In the genomic region with DNA sequence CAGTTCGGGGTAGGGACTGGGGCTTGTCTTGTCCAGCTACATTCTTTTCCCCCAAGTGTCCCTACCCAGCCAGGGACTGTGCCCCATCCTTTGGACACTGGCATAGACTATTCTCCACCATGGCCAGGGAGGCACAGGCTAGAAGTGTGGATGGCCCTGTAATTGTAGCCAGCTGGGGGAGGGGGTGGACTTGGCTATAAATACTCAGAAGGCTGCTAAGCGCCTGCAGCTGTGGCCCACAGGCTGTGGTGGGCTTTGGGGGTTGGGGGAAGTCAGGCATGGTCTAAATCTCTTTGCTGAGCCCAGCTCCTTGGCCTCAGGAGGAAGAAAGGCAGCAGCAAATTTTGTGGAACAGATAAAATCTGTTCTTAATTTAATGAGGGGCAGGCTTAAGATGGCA, we compare ENCODE assay signal across 9 mouse cellular contexts. TPM values are rescaled to one million over a fixed set of nuclear protein-coding genes. Genes with fewer than 3 reads are reported as not detected.
DNase-seq lines count a peak whose midpoint lies in the region; ATAC-seq and TF ChIP-seq lines count a peak whose summit lies in the region.
"Had no signal": no experiment of that assay in that cellular context is flagged by ENCODE, and none has a peak within 500 bp of the region (broad histone marks: within the 10 kb centered on the region; RNA-seq: fewer than 3 reads in every experiment).

No protein-coding gene starts in this region.

- no peak overlapping the region for H3K4me3 ChIP-seq in kidney, embryonic 14.5 days (ENCODE audit: low read length)
- peak overlapping the region; percentile 28; the same call in 1 of the 2 replicates for H3K4me3 ChIP-seq in embryonic facial prominence, embryonic 10.5 days
- H3K4me3 ChIP-seq in embryonic facial prominence, embryonic 15.5 days (replicated peaks), result no peak overlapping the region
- no peak overlapping the region for H3K4me3 ChIP-seq in myocyte

- ATAC-seq in kidney, embryonic 14.5 days (ENCODE audit: low FRiP score, low TSS enrichment), result no peak
- ATAC-seq in embryonic facial prominence, embryonic 15.5 days (ENCODE audit: insufficient number of reproducible peaks, low FRiP score, low TSS enrichment, low read depth), result no peak
- ATAC-seq: activated CD4-positive, CD25-positive, alpha-beta regulatory T cell, adult 4 months had no signal

- peak overlapping the region; percentile 15 for H3K4me2 ChIP-seq in kidney, embryonic 14.5 days (replicated peaks; ENCODE audit: low read depth, low read length)
- H3K4me2 ChIP-seq in embryonic facial prominence, embryonic 15.5 days (replicated peaks), result no peak overlapping the region
- H3K4me2 ChIP-seq in myocyte (ENCODE audit: low read depth), result peak overlapping the region; percentile 53

- TF ChIP-seq POLR2A in myocyte (IDR thresholded peaks at IDR 0.05; ENCODE audit: insufficient read length, low read depth), result no peak

- DNase-seq in kidney, adult 9 months, result no peak
- peak; percentile 77 for DNase-seq in embryonic facial prominence, embryonic 10.5 days (ENCODE audit: low spot score)
- DNase-seq in ovary, postnatal 14 days (ENCODE audit: low spot score), result no peak
- DNase-seq in gastrocnemius, postnatal 25 days, result no peak
- DNase-seq: heart, postnatal 14 days had no signal

- no peaks in the 10 kb centered on the region for H3K36me3 ChIP-seq in kidney, embryonic 14.5 days (ENCODE audit: control insufficient read depth, insufficient read depth, low read length)
- H3K36me3 ChIP-seq in embryonic facial prominence, embryonic 10.5 days (replicated peaks), result peaks cover 16% of the 10 kb centered on the region
- H3K36me3 ChIP-seq in embryonic facial prominence, embryonic 15.5 days, result no peaks in the 10 kb centered on the region
- no peaks in the 10 kb centered on the region for H3K36me3 ChIP-seq in myocyte (ENCODE audit: control insufficient read depth, insufficient read depth)

- H3K9ac ChIP-seq in kidney, embryonic 14.5 days (ENCODE audit: low read depth, low read length), result no peak overlapping the region
- no peak overlapping the region for H3K9ac ChIP-seq in embryonic facial prominence, embryonic 15.5 days

- peaks cover 42% of the 10 kb centered on the region for H3K4me1 ChIP-seq in kidney, embryonic 14.5 days (ENCODE audit: control insufficient read depth, insufficient read depth, low read length)
- peaks cover 92% of the 10 kb centered on the region for H3K4me1 ChIP-seq in embryonic facial prominence, embryonic 10.5 days
- peaks cover 76% of the 10 kb centered on the region for H3K4me1 ChIP-seq in embryonic facial prominence, embryonic 15.5 days

- peak overlapping the region; percentile 80 for H3K27ac ChIP-seq in kidney, embryonic 14.5 days (ENCODE audit: low read depth, low read length)
- peak overlapping the region; percentile 60 for H3K27ac ChIP-seq in embryonic facial prominence, embryonic 10.5 days (replicated peaks)
- peak overlapping the region; percentile 58 for H3K27ac ChIP-seq in embryonic facial prominence, embryonic 15.5 days (replicated peaks)

- H3K9me3 ChIP-seq in kidney, embryonic 14.5 days (ENCODE audit: control insufficient read depth, low read length), result no peaks in the 10 kb centered on the region
- H3K9me3 ChIP-seq in embryonic facial prominence, embryonic 10.5 days, result peaks cover 7% of the 10 kb centered on the region; the same call in 1 of the 2 replicates
- H3K9me3 ChIP-seq in embryonic facial prominence, embryonic 15.5 days (replicated peaks), result no peaks in the 10 kb centered on the region

- 31% methylated on average over 2 of the region's 2 CpGs for WGBS in kidney, embryonic 14.5 days
- WGBS in embryonic facial prominence, embryonic 10.5 days, result 61% methylated on average over 2 of the region's 2 CpGs
- WGBS in embryonic facial prominence, embryonic 15.5 days, result 43% methylated on average over 2 of the region's 2 CpGs

- H3K27me3 ChIP-seq in kidney, embryonic 14.5 days (ENCODE audit: control insufficient read depth, insufficient read depth, low read length), result no peaks in the 10 kb centered on the region
- peaks cover 48% of the 10 kb centered on the region for H3K27me3 ChIP-seq in embryonic facial prominence, embryonic 10.5 days (replicated peaks; ENCODE audit: low read depth, poor library complexity, severe bottlenecking)
- H3K27me3 ChIP-seq in embryonic facial prominence, embryonic 15.5 days, result peaks cover 5% of the 10 kb centered on the region; the same call in 1 of the 2 replicates
- peaks cover 29% of the 10 kb centered on the region for H3K27me3 ChIP-seq in myocyte (ENCODE audit: control insufficient read depth, insufficient read depth, insufficient read length)

- H3K79me2 ChIP-seq in myocyte (ENCODE audit: control insufficient read depth, insufficient read depth), result no peaks in the 10 kb centered on the region

- H3ac ChIP-seq in myocyte (ENCODE audit: control insufficient read depth, insufficient read length), result no peak overlapping the region

TF ChIP-seq in myocyte, 11 proteins besides CTCF, POLR2A, EP300 and RAD21:
- TF ChIP-seq E2F4 (IDR thresholded peaks at IDR 0.05; ENCODE audit: insufficient read depth) (no peak), POLR2AphosphoS2 (IDR thresholded peaks at IDR 0.05; ENCODE audit: insufficient read length, low read depth) (no peak), MYOD1 (IDR thresholded peaks at IDR 0.05; ENCODE audit: control insufficient read depth in 1 of 3, insufficient read length in 2 of 3, low read depth in 2 of 3) (peak in 2 of 3 experiments; percentile 37 to 55), MYOG (IDR thresholded peaks at IDR 0.05; ENCODE audit: control insufficient read depth in 1 of 3, insufficient read depth in 1 of 3, insufficient read length in 2 of 3, low read depth in 2 of 3) (peak in 2 of 3 experiments; percentile 9 to 56), TCF3 (IDR thresholded peaks at IDR 0.05; ENCODE audit: insufficient read length, low read depth) (no peak), USF1 (IDR thresholded peaks at IDR 0.05; ENCODE audit: low read depth) (no peak)

RNA-seq across cellular contexts. Expression of a gene that starts 4.2 kb away (rescaled TPM):
- 23.2 and 23.5 TPM in 2 replicates for polyA plus RNA-seq in kidney, embryonic 14.5 days (2014; fragmentation: Nextera tagmentation; extraction: Ambion mirVana)
- 19.3 and 19.8 TPM in 2 replicates for polyA plus RNA-seq in embryonic facial prominence, embryonic 10.5 days (2016; fragmentation: Nextera tagmentation; extraction: Ambion mirVana)
- polyA plus RNA-seq in embryonic facial prominence, embryonic 15.5 days (2015; fragmentation: Nextera tagmentation; extraction: Ambion mirVana), result 23.8 and 27.3 TPM in 2 replicates
- 8.2 TPM for polyA plus RNA-seq in myocyte (2012; fragmentation: generic; extraction: Trizol)
- 10 to 100 TPM; 12.7 to 15.7 TPM for total RNA-seq in gastrocnemius, postnatal 25 days (2021)
- polyA plus RNA-seq: activated CD4-positive, CD25-positive, alpha-beta regulatory T cell, adult 4 months had no signal
